Mouse (Mus musculus): ENCODE measurements around the gene Ugt1a5. TPM values are rescaled to one million over a fixed set of nuclear protein-coding genes. Genes with fewer than 3 reads are reported as not detected.
"Not testable (repeated sequence)": the region's sequence is repeated elsewhere in the genome, so short reads cannot be mapped to it uniquely, and the experiment has no call there.

Gene Ugt1a5
- not detected in 2 replicates for total RNA-seq (2014; rRNA removed; ENCODE audit: low replicate concordance)
- polyA plus RNA-seq (2015; fragmentation: Nextera tagmentation; extraction: Ambion mirVana), result not detected in 2 replicates

GRCm38 (mm10) chr1:88165711-88166110, at the start of gene Ugt1a5:
Gene Ugt1a5 (plus strand): TSS chr1:88166012.
- H3K27me3 ChIP-seq (ENCODE audit: control insufficient read depth, insufficient read depth, low read length), result no peaks in the 10 kb centered on the region
- DNase-seq (ENCODE audit: low spot score), result no peak
- H3K9me3 ChIP-seq (replicated peaks; ENCODE audit: control insufficient read depth, low read length), result no peaks in the 10 kb centered on the region
- H3K4me1 ChIP-seq (ENCODE audit: control insufficient read depth, insufficient read depth), result no peaks in the 10 kb centered on the region
- no peak within 1 kb of the TSS for H3K4me2 ChIP-seq (ENCODE audit: low read depth, low read length)
- TF ChIP-seq EP300 (IDR thresholded peaks at IDR 0.05; ENCODE audit: low read depth) (no peak), CTCF (IDR thresholded peaks at IDR 0.05; ENCODE audit: low read depth) (no peak)
- no peak within 1 kb of the TSS for H3K4me3 ChIP-seq (ENCODE audit: low read depth, low read length)
- ATAC-seq (ENCODE audit: insufficient read depth, low read depth), result no peak
- 70% methylated on average over 5 of the region's 5 CpGs for WGBS
- H3K9ac ChIP-seq (replicated peaks; ENCODE audit: low read depth, low read length), result no peak within 1 kb of the TSS
- H3K27ac ChIP-seq (ENCODE audit: low read depth), result no peak within 1 kb of the TSS
- no peaks in the 10 kb centered on the region for H3K36me3 ChIP-seq (replicated peaks; ENCODE audit: control insufficient read depth, insufficient read depth, low read length)

GRCm38 (mm10) chr1:88120550-88120949, 45.3 kb upstream of the Ugt1a5 start:
- H3K4me2 ChIP-seq (ENCODE audit: low read depth, low read length); H3K9ac ChIP-seq (replicated peaks; ENCODE audit: low read depth, low read length); H3K27me3 ChIP-seq (ENCODE audit: control insufficient read depth, insufficient read depth, low read length); H3K9me3 ChIP-seq (replicated peaks; ENCODE audit: control insufficient read depth, low read length); DNase-seq (ENCODE audit: low spot score); ATAC-seq (ENCODE audit: insufficient read depth, low read depth); H3K27ac ChIP-seq (ENCODE audit: low read depth); H3K4me1 ChIP-seq (ENCODE audit: control insufficient read depth, insufficient read depth); H3K36me3 ChIP-seq (replicated peaks; ENCODE audit: control insufficient read depth, insufficient read depth, low read length); H3K4me3 ChIP-seq (ENCODE audit: low read depth, low read length): not testable (repeated sequence)
- WGBS, result 10% methylated on average over 3 of the region's 4 CpGs
- TF ChIP-seq CTCF (IDR thresholded peaks at IDR 0.05; ENCODE audit: low read depth), result peak; percentile 30

- not testable (repeated sequence) for ATAC-seq (ENCODE audit: insufficient read depth, low read depth); H3K4me2 ChIP-seq (ENCODE audit: low read depth, low read length); H3K4me1 ChIP-seq (ENCODE audit: control insufficient read depth, insufficient read depth); H3K36me3 ChIP-seq (replicated peaks; ENCODE audit: control insufficient read depth, insufficient read depth, low read length); H3K9ac ChIP-seq (replicated peaks; ENCODE audit: low read depth, low read length); DNase-seq (ENCODE audit: low spot score); H3K4me3 ChIP-seq (ENCODE audit: low read depth, low read length); H3K27me3 ChIP-seq (ENCODE audit: control insufficient read depth, insufficient read depth, low read length); H3K27ac ChIP-seq (ENCODE audit: low read depth); H3K9me3 ChIP-seq (replicated peaks; ENCODE audit: control insufficient read depth, low read length)
- TF ChIP-seq CTCF (IDR thresholded peaks at IDR 0.05; ENCODE audit: low read depth), result peak; percentile 24; the same call in 1 of the 2 replicates
- WGBS, result no CpG with 5 or more reads among the region's 1 CpGs
These were observed 44.3 kb upstream of the Ugt1a5 start for GRCm38 (mm10) chr1:88121521-88121920.

GRCm38 (mm10) chr1:88125827-88126360, 39.9 kb upstream of the Ugt1a5 start:
- not testable (repeated sequence) for DNase-seq (ENCODE audit: low spot score); H3K27ac ChIP-seq (ENCODE audit: low read depth); H3K27me3 ChIP-seq (ENCODE audit: control insufficient read depth, insufficient read depth, low read length); H3K9me3 ChIP-seq (replicated peaks; ENCODE audit: control insufficient read depth, low read length); H3K36me3 ChIP-seq (replicated peaks; ENCODE audit: control insufficient read depth, insufficient read depth, low read length); ATAC-seq (ENCODE audit: insufficient read depth, low read depth); H3K9ac ChIP-seq (replicated peaks; ENCODE audit: low read depth, low read length); H3K4me1 ChIP-seq (ENCODE audit: control insufficient read depth, insufficient read depth); H3K4me3 ChIP-seq (ENCODE audit: low read depth, low read length); H3K4me2 ChIP-seq (ENCODE audit: low read depth, low read length)
- WGBS, result 61% methylated on average over 2 of the region's 4 CpGs
- peak; percentile 13; the same call in 1 of the 2 replicates for TF ChIP-seq CTCF (IDR thresholded peaks at IDR 0.05; ENCODE audit: low read depth)

- H3K9ac ChIP-seq (replicated peaks; ENCODE audit: low read depth, low read length); ATAC-seq (ENCODE audit: insufficient read depth, low read depth); H3K36me3 ChIP-seq (replicated peaks; ENCODE audit: control insufficient read depth, insufficient read depth, low read length); H3K9me3 ChIP-seq (replicated peaks; ENCODE audit: control insufficient read depth, low read length); H3K4me3 ChIP-seq (ENCODE audit: low read depth, low read length); DNase-seq (ENCODE audit: low spot score); H3K4me1 ChIP-seq (ENCODE audit: control insufficient read depth, insufficient read depth); H3K4me2 ChIP-seq (ENCODE audit: low read depth, low read length); H3K27ac ChIP-seq (ENCODE audit: low read depth); H3K27me3 ChIP-seq (ENCODE audit: control insufficient read depth, insufficient read depth, low read length): not testable (repeated sequence)
- 81% methylated on average over 2 of the region's 2 CpGs for WGBS
These were observed 36.7 kb upstream of the Ugt1a5 start for GRCm38 (mm10) chr1:88129091-88129490.

DNA sequence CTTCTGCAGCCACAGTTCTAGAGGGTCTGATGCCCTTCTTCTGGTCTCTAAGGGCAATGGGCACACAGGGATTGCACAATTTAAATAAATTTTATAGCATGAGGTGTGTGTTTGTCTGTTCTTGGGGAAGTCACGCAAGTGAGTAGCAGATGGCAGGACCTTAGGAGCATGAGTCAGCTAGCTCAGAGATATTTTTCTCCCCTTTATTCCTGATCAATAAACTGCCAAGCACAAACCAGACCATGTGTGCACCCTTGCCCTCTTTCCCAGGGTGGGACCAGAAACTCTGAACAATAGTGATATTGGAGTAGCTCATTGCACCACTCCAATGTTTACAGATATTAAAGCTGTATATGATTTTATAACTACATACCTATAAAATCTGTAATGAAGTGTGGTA, 35.6 kb upstream of the Ugt1a5 start:
- H3K27me3 ChIP-seq (ENCODE audit: control insufficient read depth, insufficient read depth, low read length); H3K9ac ChIP-seq (replicated peaks; ENCODE audit: low read depth, low read length); DNase-seq (ENCODE audit: low spot score); H3K4me2 ChIP-seq (ENCODE audit: low read depth, low read length); H3K4me3 ChIP-seq (ENCODE audit: low read depth, low read length); H3K9me3 ChIP-seq (replicated peaks; ENCODE audit: control insufficient read depth, low read length); H3K27ac ChIP-seq (ENCODE audit: low read depth); ATAC-seq (ENCODE audit: insufficient read depth, low read depth); H3K36me3 ChIP-seq (replicated peaks; ENCODE audit: control insufficient read depth, insufficient read depth, low read length); H3K4me1 ChIP-seq (ENCODE audit: control insufficient read depth, insufficient read depth): not testable (repeated sequence)
- 71% methylated on average over 1 of the region's 1 CpGs for WGBS

Measured in heart, postnatal 0 days (tissue).